Mouse (Mus musculus) heart, adult 2 months (tissue): Measurements from ENCODE around the gene Megf6.

ENCODE experiments used
- CTCF ChIP-seq: fragments of 200-600 bp; IDR thresholded peaks from 2 replicates; pipeline ENCODE4 v1.8.1; 2022; ENCODE audit warnings: antibody characterized with exemption, mild to moderate bottlenecking, moderate library complexity
- EP300 ChIP-seq: fragments of 200-500 bp; IDR thresholded peaks from 2 replicates; pipeline ENCODE4 v1.6.1; 2011; ENCODE audit warnings: low read depth, low read length, control low read depth; ENCODE audit not compliant: insufficient read depth

DNA sequence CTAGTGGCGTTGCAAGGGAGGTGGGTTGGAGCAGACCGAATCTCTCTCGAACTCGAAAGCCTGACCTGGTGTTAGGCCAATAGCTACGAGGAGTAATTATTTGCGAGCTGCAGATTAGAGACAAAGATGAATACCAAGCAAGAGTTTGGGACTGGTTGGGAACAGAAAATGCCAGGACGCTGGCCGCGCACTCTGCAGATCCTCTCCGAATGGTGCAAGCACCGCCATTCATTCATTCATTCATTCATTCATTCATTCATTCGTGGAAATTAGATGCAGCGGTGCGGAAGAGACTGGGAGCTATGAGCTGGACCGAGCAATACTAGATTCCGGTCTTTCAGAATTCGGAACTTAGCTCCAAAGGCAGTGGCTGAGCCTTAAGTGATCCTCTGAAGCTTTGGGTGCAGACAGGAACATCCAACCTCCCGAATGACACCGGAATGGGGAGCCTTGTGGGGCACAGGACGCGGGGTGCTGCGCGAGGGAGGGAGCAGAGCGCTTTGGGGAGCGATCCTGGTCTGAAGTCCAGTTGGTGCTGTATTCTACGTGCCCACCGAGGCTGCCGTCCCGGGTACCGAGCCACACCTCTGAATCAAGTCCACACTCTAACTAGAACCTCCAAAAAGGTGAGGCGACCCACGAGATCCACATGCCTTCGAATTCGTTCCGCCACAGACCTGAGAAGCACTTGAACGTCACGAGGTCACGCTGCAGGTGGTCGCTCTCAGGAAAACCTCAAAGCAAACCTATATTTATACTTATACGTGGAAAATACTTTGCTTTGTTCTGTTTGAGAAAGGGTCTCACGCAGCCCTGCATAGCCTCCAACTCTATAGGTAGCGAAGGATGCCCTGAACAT is 29.3 kb upstream of the Megf6 start:
- TF ChIP-seq CTCF (no peak), EP300 (no peak)
